Mouse (Mus musculus): ENCODE results near the gene Zfp827. TPM values are rescaled to one million over a fixed set of nuclear protein-coding genes. Genes with fewer than 3 reads are reported as not detected.
A peak's percentile ranks its signal among the peaks of the same experiment; 100 is the strongest.

Gene Zfp827
- total RNA-seq, 2 experiments from 2014 or later: 23.2 to 24.2 TPM

DNA sequence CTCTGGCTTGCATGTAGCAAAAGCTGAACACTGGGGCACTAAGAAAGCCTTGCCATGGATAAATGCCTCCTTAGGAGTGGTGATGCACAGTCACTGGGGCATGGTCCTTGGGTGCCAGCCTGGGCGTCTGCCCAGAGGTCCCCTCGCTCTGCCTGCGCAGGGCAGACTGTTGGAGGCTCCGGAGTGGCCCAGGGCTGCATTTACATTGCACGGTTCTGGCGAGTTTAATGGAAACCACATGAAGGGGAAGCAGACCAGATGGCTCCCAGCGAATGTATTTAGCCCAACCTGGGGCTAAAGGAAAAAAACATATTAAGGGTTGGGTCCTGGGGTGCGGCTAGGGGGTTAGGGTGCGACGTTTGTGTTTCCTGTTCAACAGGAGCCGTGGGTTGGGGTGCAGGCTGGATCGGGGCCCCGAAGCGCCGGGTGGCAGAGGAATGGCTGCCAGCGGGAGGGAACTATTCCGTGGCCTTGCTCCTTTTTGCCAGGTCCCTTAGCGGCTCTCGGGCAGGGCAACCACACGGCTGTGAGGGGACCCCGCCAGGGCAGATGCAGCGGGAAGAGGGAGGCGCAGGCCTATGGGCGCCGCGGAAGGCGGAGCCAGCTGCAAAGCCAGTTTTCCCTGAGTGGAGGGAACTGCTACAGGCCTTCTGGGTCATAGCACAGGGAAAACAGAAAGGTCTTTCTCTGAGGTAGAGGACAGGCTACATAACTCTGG, 181.6 kb downstream of the Zfp827 start:
- DNase-seq (ENCODE audit: low spot score in 2 of 2): peak; percentile 30 to 45

GRCm38 (mm10) chr8:79211630-79212029, 183.4 kb downstream of the Zfp827 start:
- DNase-seq (ENCODE audit: low spot score in 2 of 2): no peak

DNA sequence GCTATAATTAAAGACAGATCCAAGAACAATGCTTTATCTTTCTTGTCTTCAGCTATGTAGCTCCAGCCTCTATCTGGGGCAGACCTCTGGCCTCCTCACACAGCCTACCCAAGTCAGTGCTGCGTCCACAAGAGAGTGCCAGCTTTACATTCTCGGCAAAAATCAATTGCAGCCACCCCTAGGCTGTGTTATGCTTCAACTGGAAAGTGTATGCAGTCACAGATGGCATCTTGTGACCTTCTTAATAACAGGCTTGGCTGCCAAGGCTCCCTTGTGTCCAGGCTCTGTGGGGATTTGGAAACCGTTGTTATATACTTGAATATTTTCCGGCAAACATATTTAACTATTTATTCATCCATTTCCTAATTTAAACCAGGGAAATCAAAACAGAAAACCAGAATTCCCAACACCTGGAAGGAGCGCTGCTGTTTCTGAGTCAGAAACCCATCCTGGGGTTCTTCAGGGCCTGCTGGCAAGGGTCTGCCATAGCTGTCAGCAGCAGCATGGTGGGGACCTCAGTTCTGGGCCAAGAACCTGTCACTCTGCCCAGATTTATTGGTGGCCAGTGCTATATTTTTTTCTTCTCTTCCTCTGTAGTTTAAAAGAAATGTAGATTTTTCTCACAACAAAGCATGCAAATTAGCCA, 194.0 kb downstream of the Zfp827 start:
- DNase-seq (ENCODE audit: low spot score in 2 of 2): no peak

- no peak for DNase-seq (ENCODE audit: low spot score in 2 of 2)
Observed at GRCm38 (mm10) chr8:79222752-79223141, 194.5 kb downstream of the Zfp827 start.

- no peak for DNase-seq (ENCODE audit: low spot score in 2 of 2)
Observed at GRCm38 (mm10) chr8:79224363-79224762, 196.1 kb downstream of the Zfp827 start.

DNA sequence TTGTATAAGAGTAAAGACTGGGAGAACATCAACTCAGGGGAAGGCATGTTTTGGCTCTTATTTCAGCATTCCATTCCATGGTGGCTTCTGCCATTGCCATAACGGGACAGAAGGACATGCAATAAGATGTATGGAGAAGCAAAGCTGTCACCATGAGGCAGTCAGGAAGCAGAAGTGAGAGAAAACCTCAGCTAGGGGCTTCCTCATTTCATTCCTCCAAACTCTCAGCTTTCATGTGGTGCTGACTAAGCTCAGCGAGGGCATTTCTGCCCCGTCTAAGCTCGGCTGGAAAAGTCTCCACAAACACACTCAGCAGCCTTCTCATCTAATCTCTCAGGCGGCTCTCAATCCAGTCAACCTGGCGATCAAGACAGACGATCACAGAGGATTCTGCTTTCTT, 197.3 kb downstream of the Zfp827 start:
- DNase-seq (ENCODE audit: low spot score in 2 of 2): no peak

- DNase-seq (ENCODE audit: low spot score in 2 of 2): no peak
Observed at GRCm38 (mm10) chr8:79226046-79226445, 197.8 kb downstream of the Zfp827 start.

DNA sequence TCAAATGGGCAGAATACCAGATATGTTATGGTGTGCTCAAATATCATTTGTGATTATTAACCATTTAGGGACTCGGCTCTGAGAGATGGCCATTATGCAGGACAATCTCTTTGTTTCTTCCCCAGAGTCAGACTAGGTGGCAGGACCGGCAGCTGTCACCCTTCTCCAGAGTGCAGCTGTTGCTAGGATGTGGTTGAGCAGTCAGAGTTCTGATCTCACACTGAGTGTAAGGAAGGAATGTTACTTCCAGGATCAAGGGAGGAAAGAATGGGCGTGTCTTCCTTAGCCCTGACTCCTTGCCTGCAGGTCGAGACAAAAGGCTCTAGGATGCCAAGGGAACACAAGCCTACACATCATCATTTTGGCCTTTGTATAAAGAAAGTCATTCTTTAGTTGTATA, 199.0 kb downstream of the Zfp827 start:
- DNase-seq (ENCODE audit: low spot score in 2 of 2): no peak

DNA sequence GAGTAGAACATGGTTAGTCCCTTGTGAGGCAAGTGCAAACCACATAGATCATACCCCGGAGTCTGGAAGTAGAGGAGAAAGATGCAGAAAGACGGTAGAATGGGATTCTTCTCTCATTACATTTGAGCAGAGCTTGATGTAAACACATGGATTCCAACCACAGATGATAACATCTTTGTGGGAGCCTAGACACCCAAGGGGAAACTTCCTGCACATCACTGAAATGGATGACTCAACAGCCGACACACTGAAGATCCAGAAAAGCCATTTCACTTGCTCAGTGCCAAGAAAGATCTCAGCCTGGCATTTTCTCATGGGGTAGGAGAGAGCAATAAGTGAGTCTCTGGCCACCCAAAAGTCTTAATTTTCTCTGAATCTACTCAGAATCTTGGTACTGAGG, 199.7 kb downstream of the Zfp827 start:
- no peak for DNase-seq (ENCODE audit: low spot score in 2 of 2)

GRCm38 (mm10) chr8:79229266-79229888, 201.1 kb downstream of the Zfp827 start:
- no peak for DNase-seq (ENCODE audit: low spot score in 2 of 2)

DNA sequence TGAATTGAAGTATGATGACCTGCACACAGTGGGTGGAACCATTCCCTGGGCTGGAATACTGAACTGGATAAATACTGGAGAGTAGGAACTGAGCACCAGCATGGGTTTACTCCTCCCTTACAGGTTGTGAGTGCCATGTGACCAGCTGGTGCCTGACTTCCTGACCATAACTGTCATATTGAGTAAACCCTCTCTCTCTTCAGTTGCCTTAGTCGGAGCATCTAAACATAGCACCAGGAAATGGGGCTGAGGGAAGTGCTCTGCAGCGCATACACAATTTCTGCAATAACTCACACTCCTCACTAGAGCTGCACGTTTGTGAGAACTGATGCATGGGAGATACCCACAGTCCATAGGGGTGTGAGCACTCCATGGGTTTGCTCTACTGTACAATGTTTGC, 211.1 kb downstream of the Zfp827 start:
- no peak for DNase-seq (ENCODE audit: low spot score in 2 of 2)

- DNase-seq (ENCODE audit: low spot score in 2 of 2): no peak
Observed at GRCm38 (mm10) chr8:79239996-79240395, 211.8 kb downstream of the Zfp827 start.

Other genes with a start within 250 kb of the Zfp827 start
- 10 to 100 TPM; 62.3 to 66.3 TPM for gene Lsm6, start 207.3 kb upstream of the Zfp827 start, total RNA-seq (2021)
- not detected for gene 1700011L22Rik, start 220.1 kb downstream of the Zfp827 start, total RNA-seq (2021)